Mouse (Mus musculus): Measurements from ENCODE around the gene Ctdnep1. TPM values are rescaled to one million over a fixed set of nuclear protein-coding genes. Genes with fewer than 3 reads are reported as not detected.

Ctdnep1 gene
- polyA plus RNA-seq, 1 experiment from 2014 or later, result 19.0 TPM

DNA sequence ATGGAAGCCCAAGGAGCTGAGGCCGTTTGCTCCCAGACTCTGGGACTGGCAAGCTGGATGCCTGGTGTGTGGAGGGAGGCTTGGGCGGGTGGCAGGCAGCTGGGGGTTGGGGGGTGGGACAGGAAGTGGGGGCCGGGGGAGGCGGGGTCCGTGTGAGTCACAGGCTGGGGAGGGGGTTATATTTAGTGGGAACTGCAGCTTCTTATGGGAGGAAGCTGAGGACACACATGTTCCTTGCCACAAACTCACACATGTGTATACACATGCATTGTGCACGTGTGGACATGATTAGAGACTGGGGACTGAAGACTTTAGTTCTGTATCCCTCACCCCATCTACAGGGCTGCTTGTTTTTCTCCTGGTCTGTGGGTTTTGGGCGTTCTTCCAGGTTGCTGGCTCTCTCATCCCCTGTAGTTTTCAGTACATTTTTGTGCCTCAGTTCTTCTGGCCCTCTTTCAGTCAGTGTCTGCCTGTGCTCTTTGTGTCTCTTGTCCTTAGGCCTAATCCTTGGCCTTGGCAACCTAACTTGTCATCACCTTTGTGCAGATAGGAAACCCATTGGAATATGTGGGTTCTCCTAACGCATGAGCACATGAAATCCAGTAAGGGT lies 39.2 kb downstream of the Ctdnep1 start:
- no peaks in the 10 kb centered on the region for H3K9me3 ChIP-seq (ENCODE audit: control insufficient read depth, low read length)
- no peaks in the 10 kb centered on the region for H3K27me3 ChIP-seq (replicated peaks; ENCODE audit: control insufficient read depth, insufficient read depth, low read length)
- no peaks in the 10 kb centered on the region for H3K36me3 ChIP-seq (ENCODE audit: control insufficient read depth, insufficient read depth)
- peak overlapping the region; percentile 95 for H3K27ac ChIP-seq (ENCODE audit: low read length)
- peak overlapping the region; percentile 72 for H3K4me3 ChIP-seq (replicated peaks; ENCODE audit: low read length)
- H3K9ac ChIP-seq (replicated peaks; ENCODE audit: low read depth, low read length), result peak overlapping the region; percentile 92
- 5% methylated on average over 7 of the region's 8 CpGs for WGBS
- H3K4me2 ChIP-seq (ENCODE audit: low read length), result peak overlapping the region; percentile 83
- no peak for ATAC-seq
- peaks cover 72% of the 10 kb centered on the region for H3K4me1 ChIP-seq (replicated peaks; ENCODE audit: control insufficient read depth, insufficient read depth, low read length)

DNA sequence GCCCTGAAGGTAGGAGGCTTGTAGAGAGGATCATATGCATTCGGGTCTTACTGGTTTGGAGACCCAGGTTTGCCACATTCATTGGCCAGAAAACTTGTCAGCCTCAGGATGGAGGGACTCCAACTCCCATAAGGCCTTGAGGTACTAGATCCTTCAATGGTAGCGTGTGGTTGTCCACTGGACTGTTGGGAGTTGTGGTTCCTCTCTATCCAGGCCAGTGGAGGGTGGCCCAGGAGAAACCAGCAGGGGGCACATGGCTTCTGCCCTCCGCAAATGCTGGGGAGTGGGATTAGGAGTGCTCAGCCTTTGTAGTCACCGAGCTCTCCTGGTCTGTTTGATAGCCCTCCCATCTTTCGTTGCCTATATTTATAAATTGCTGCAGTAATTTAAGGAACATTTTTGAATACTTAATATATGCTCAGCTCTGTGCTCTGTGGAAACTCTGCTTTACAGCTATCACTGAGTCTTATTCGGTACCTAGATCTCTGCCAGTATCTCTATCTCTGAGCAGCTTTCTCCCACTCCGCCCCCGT lies 39.8 kb downstream of the Ctdnep1 start:
- Histone ChIP-seq H3K27ac (ENCODE audit: low read length) (peak overlapping the region; percentile 95), H3K27me3 (replicated peaks; ENCODE audit: control insufficient read depth, insufficient read depth, low read length) (no peaks in the 10 kb centered on the region), H3K4me3 (replicated peaks; ENCODE audit: low read length) (peak overlapping the region; percentile 72), H3K9ac (replicated peaks; ENCODE audit: low read depth, low read length) (peak overlapping the region; percentile 92), H3K9me3 (ENCODE audit: control insufficient read depth, low read length) (no peaks in the 10 kb centered on the region), H3K36me3 (ENCODE audit: control insufficient read depth, insufficient read depth) (no peaks in the 10 kb centered on the region), H3K4me2 (ENCODE audit: low read length) (peak overlapping the region; percentile 83), H3K4me1 (replicated peaks; ENCODE audit: control insufficient read depth, insufficient read depth, low read length) (peaks cover 73% of the 10 kb centered on the region)
- peak; percentile 83 for ATAC-seq
- WGBS, result under 1% methylated on average over 8 of the region's 8 CpGs

DNA sequence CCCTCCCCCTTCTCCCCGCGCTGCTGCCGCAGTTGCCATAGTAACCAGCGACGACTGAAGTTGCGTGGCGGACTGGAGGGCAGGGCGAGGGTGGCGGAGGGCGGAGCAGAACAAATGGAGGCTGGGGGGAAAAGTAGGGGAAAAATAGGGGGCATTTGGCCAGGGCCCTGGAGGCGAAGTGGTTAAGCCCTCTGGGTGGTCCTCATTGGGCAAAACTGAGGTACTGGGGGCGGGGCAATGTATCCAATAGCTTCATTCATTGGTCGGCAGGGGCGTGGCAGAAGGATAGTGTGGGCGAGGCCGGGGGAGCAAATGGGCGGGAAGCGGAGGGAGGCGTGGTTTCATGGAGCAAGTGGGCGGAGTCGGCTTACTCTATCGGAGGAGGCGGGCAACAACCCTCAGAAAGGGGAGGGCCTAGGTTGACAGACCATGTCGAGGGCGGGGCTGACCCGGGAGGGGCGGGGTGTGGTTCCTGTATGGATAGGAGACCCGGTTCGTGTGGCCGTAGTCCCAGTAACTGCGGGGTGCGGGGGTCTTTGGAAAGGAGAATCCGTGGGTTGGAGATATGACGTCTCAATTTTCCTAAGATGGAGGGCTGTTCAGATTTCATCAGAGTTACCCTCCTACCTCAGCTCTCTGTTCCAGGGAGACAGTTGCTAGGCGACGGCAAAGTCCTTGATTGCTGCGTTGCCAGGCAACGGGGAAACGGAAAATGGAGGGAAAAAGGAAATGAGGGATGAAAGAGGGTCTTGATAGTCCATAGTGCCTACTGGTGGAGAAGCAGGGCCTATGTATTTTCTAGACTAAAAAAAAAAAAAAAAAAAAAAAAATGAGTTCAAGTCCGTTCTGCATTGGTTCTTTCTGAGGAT lies 40.5 kb downstream of the Ctdnep1 start:
- Histone ChIP-seq H3K4me3 (replicated peaks; ENCODE audit: low read length) (peak overlapping the region; percentile 72), H3K4me2 (ENCODE audit: low read length) (peak overlapping the region; percentile 83), H3K36me3 (ENCODE audit: control insufficient read depth, insufficient read depth) (no peaks in the 10 kb centered on the region), H3K4me1 (replicated peaks; ENCODE audit: control insufficient read depth, insufficient read depth, low read length) (peaks cover 80% of the 10 kb centered on the region), H3K27ac (ENCODE audit: low read length) (peak overlapping the region; percentile 95), H3K27me3 (replicated peaks; ENCODE audit: control insufficient read depth, insufficient read depth, low read length) (no peaks in the 10 kb centered on the region), H3K9me3 (ENCODE audit: control insufficient read depth, low read length) (no peaks in the 10 kb centered on the region), H3K9ac (replicated peaks; ENCODE audit: low read depth, low read length) (peak overlapping the region; percentile 92)
- WGBS, result 1% methylated on average over 40 of the region's 40 CpGs
- peak; percentile 73 for ATAC-seq

DNA sequence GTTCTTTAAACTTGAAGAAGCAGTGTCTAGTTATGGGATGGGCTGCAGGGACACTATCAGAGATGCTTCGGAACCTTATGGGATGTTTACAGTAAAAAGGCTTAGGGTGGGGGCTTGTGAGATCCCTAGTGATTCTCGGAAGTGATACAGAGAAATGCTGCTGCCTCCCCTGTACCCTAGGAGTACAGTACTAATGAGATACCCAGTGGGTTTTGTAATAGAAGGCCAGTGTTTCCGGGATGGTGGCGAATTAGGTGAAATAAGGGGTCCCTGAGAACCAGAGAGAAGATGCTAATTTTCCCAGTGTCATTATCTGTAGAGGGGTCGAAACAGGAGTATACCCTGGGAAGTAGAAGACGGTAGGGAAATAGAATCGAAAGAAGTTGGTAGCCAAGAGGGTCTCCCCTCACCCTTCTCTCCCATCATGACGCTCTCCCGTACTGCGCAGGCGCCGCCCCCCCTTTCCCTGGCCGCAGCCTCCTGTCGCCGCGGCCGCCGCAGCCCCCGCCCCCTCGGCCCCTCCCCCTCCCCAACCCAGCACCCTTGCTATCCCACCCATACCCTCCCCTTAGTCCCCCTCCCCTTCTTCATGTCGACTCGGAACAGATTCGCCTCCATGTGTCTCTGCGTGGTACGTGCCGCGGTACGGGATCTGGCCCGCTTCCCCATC lies 42.7 kb downstream of the Ctdnep1 start:
- Histone ChIP-seq H3K9me3 (ENCODE audit: control insufficient read depth, low read length) (no peaks in the 10 kb centered on the region), H3K4me1 (replicated peaks; ENCODE audit: control insufficient read depth, insufficient read depth, low read length) (peaks cover 90% of the 10 kb centered on the region), H3K4me2 (ENCODE audit: low read length) (peak overlapping the region; percentile 66), H3K4me3 (replicated peaks; ENCODE audit: low read length) (peak overlapping the region; percentile 41), H3K36me3 (ENCODE audit: control insufficient read depth, insufficient read depth) (no peaks in the 10 kb centered on the region), H3K27me3 (replicated peaks; ENCODE audit: control insufficient read depth, insufficient read depth, low read length) (no peaks in the 10 kb centered on the region), H3K9ac (replicated peaks; ENCODE audit: low read depth, low read length) (peak overlapping the region; percentile 52), H3K27ac (ENCODE audit: low read length) (peak overlapping the region; percentile 71)
- WGBS, result 4% methylated on average over 21 of the region's 29 CpGs
- ATAC-seq, result no peak

DNA sequence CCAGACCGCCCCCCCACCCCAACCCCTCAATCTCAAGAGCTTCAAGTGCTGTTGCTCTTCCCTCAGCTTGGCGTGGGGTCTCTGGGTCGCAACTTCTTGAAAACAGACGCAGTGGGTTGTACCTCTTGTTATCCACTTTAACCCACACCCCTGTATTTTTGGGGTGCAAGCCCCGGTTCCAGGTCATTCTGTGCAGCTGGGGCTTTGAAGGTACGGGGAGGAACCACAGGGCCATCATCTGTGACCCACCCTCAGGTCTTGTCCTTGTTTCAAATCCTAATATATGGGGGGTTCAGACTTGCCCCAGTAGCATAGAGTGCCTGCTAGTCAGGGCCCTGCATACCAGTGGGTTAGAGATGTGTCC lies 43.2 kb downstream of the Ctdnep1 start:
- peak overlapping the region; percentile 71 for H3K27ac ChIP-seq (ENCODE audit: low read length)
- 14% methylated on average over 6 of the region's 6 CpGs for WGBS
- no peaks in the 10 kb centered on the region for H3K9me3 ChIP-seq (ENCODE audit: control insufficient read depth, low read length)
- H3K9ac ChIP-seq (replicated peaks; ENCODE audit: low read depth, low read length), result peak overlapping the region; percentile 52
- no peaks in the 10 kb centered on the region for H3K36me3 ChIP-seq (ENCODE audit: control insufficient read depth, insufficient read depth)
- H3K4me1 ChIP-seq (replicated peaks; ENCODE audit: control insufficient read depth, insufficient read depth, low read length), result peaks cover 90% of the 10 kb centered on the region
- no peaks in the 10 kb centered on the region for H3K27me3 ChIP-seq (replicated peaks; ENCODE audit: control insufficient read depth, insufficient read depth, low read length)
- H3K4me2 ChIP-seq (ENCODE audit: low read length), result peak overlapping the region; percentile 66
- peak overlapping the region; percentile 41 for H3K4me3 ChIP-seq (replicated peaks; ENCODE audit: low read length)
- no peak for ATAC-seq

DNA sequence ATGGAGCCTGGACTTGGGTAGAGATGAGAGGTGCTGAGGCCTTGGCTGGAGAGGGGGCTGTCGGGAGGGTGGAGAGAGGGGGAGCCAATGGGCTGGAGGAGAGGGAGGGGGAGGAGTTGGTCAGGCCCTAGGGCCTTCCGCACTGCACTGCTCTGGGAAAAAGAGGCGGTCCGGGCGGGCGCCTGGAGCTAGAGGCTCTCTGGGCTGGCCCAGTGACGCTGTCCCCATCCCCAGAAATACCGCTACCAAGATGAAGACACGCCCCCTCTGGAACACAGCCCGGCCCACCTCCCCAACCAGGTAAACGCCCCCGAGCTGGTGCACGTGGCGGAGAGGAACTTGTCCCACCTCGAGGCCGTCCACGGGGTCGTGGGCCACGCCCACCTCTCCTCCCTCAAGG lies 45.7 kb downstream of the Ctdnep1 start:
- no peak for ATAC-seq
- Histone ChIP-seq H3K27me3 (replicated peaks; ENCODE audit: control insufficient read depth, insufficient read depth, low read length) (no peaks in the 10 kb centered on the region), H3K9me3 (ENCODE audit: control insufficient read depth, low read length) (no peaks in the 10 kb centered on the region), H3K4me1 (replicated peaks; ENCODE audit: control insufficient read depth, insufficient read depth, low read length) (peaks cover 93% of the 10 kb centered on the region), H3K4me2 (ENCODE audit: low read length) (peak overlapping the region; percentile 48), H3K27ac (ENCODE audit: low read length) (peak overlapping the region; percentile 96), H3K9ac (replicated peaks; ENCODE audit: low read depth, low read length) (peak overlapping the region; percentile 4; the same call in 1 of the 2 replicates), H3K4me3 (replicated peaks; ENCODE audit: low read length) (0 out of 2 replicates have a peak overlapping the region, but pooled peaks have one; percentile 21), H3K36me3 (ENCODE audit: control insufficient read depth, insufficient read depth) (peaks cover 7% of the 10 kb centered on the region)
- WGBS, result 0% methylated on average over 18 of the region's 19 CpGs

DNA sequence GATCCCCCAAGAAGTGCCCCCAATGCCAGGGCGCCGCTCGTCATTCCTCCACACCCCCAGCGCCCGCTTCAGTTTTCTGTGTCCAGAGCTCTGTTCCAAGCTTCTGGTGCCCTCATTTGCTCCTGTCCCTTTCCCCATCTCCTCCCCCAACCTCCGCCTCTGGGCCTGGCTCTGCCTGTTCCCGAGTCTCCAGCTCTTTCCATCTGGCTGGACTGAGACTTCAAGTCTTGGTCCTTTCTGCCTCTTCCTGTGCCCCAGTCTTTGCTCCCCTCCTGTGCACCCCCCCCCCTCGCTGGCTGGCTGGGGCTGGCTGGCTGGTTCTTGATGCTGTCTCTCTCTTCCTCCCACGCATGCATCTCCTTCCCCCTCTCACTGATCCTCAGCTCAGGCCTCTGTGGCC lies 46.4 kb downstream of the Ctdnep1 start:
- Histone ChIP-seq H3K9ac (replicated peaks; ENCODE audit: low read depth, low read length) (peak overlapping the region; percentile 4), H3K4me2 (ENCODE audit: low read length) (no peak overlapping the region; the same call in none of the 2 replicates), H3K27ac (ENCODE audit: low read length) (peak overlapping the region; percentile 96), H3K9me3 (ENCODE audit: control insufficient read depth, low read length) (no peaks in the 10 kb centered on the region), H3K4me3 (replicated peaks; ENCODE audit: low read length) (no peak overlapping the region), H3K4me1 (replicated peaks; ENCODE audit: control insufficient read depth, insufficient read depth, low read length) (peaks cover 86% of the 10 kb centered on the region), H3K36me3 (ENCODE audit: control insufficient read depth, insufficient read depth) (peaks cover 13% of the 10 kb centered on the region), H3K27me3 (replicated peaks; ENCODE audit: control insufficient read depth, insufficient read depth, low read length) (no peaks in the 10 kb centered on the region)
- ATAC-seq, result no peak
- WGBS, result 29% methylated on average over 9 of the region's 9 CpGs

DNA sequence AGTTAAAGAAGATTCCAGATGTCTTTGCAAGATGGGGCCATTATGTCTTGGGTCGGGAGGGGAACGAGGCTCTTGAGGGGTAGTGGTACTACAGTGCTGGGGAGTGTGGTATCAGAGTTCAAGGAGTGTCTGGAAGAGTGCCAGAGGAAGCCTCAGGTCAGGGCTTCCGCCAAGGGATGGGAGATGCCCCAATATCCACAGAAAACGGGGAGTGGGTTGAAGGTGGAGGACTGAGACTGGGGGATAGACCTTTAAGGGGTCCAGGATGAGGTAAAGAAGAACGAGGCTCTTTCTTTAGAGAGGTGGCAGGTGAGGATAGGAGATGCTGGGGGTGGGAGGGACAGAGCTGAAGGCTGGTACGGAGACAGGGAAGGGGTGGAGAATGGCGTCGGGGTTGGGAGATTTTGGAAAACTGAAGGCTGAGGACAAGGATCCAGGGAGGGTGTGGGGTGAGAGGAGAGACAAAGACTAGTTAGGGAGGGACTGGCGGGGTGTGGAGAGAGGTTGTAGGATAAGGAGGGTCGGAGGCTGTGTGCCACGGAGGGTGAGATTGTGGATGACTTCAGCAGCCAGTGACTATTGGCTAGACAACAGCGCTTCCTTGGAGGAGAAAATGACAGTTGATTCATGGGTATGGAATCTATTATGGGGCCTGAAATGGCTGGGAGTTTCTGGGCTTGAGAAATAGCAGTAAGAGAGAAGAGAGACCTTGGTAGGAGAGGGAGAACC lies 47.6 kb downstream of the Ctdnep1 start:
- H3K4me1 ChIP-seq (replicated peaks; ENCODE audit: control insufficient read depth, insufficient read depth, low read length), result peaks cover 75% of the 10 kb centered on the region
- peak overlapping the region; percentile 33 for H3K9ac ChIP-seq (replicated peaks; ENCODE audit: low read depth, low read length)
- H3K27me3 ChIP-seq (replicated peaks; ENCODE audit: control insufficient read depth, insufficient read depth, low read length), result no peaks in the 10 kb centered on the region
- WGBS, result 21% methylated on average over 12 of the region's 12 CpGs
- H3K4me2 ChIP-seq (ENCODE audit: low read length), result peak overlapping the region; percentile 71
- no peaks in the 10 kb centered on the region for H3K9me3 ChIP-seq (ENCODE audit: control insufficient read depth, low read length)
- H3K4me3 ChIP-seq (replicated peaks; ENCODE audit: low read length), result peak overlapping the region; percentile 35
- peaks cover 20% of the 10 kb centered on the region for H3K36me3 ChIP-seq (ENCODE audit: control insufficient read depth, insufficient read depth)
- ATAC-seq, result 0 out of 2 replicates have a peak, but pooled peaks have one; percentile 1
- peak overlapping the region; percentile 96 for H3K27ac ChIP-seq (ENCODE audit: low read length)
